Mouse (Mus musculus): ENCODE measurements at regions not wholly inside any gene's neighbourhood (a gene's known extent, or its start where the extent isn't known, plus 50 kb on each side); places are given as distances from the start of the nearest gene placed in this dataset.

DNA sequence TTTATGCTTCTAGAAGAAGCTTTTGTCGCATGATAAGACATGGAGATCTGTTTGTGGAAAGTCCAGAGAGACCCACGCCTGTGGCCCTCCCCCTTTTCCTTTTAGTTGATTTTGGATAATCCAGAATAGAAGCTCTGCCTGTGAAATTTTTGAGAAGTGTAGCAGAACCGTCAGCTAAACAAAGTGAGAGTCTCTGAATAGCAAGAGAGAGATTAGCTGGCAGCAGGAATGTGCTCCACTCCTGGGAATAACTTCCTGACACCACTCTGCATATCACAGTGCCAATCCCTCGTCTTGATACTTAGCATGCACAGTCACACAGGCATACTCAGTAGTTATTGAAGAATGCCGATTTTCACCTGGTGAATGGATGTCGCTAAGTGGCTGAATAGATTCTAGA is 99.2 kb upstream of the Magi3 start:
- no peak; the same call in 1 of the 2 replicates for ATAC-seq (ENCODE audit: extremely low read depth, insufficient number of reproducible peaks, low FRiP score, low TSS enrichment)
- Histone ChIP-seq H3K4me3 (peak overlapping the region; percentile 13; the same call in 1 of the 2 replicates), H3K9ac (no peak overlapping the region; the same call in 1 of the 2 replicates)

DNA sequence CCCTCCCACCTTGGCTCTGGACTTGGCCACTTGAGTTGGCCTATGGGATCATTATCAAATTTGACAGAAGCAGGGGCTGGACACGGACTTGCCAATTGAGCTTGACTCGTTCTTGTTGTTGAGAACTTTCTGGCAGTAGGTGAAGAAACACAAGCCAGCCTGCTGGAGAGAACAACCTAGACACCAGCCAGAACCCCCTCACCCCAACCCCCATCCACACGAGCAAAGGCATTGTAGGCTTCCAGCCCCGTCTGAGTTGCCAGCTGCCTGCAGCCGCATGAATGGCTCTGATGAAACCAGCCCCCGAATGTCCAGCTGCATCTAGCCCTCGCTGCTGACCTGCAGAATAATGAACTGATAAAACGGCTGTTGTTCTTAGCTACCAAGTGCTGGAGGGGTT is 98.7 kb upstream of the Magi3 start:
- Histone ChIP-seq H3K9ac (no peak overlapping the region; the same call in 1 of the 2 replicates), H3K4me1 (peaks cover 51% of the 10 kb centered on the region), H3K36me3 (no peaks in the 10 kb centered on the region), H3K4me2 (peak overlapping the region; percentile 54), H3K27me3 (replicated peaks) (no peaks in the 10 kb centered on the region), H3K4me3 (peak overlapping the region; percentile 13; the same call in 1 of the 2 replicates), H3K27ac (replicated peaks) (peak overlapping the region; percentile 83), H3K9me3 (no peaks in the 10 kb centered on the region)
- peak; percentile 60; the same call in 1 of the 2 replicates for ATAC-seq (ENCODE audit: extremely low read depth, insufficient number of reproducible peaks, low FRiP score, low TSS enrichment)
- 3% methylated on average over 8 of the region's 8 CpGs for WGBS

More for the DNA sequence above, 99.2 kb upstream of the Magi3 start:
- H3K36me3 ChIP-seq = no peaks in the 10 kb centered on the region
- no peaks in the 10 kb centered on the region for H3K27me3 ChIP-seq (replicated peaks)
- peak overlapping the region; percentile 83 for H3K27ac ChIP-seq (replicated peaks)
- no peaks in the 10 kb centered on the region for H3K9me3 ChIP-seq
- peaks cover 51% of the 10 kb centered on the region for H3K4me1 ChIP-seq
- 10% methylated on average over 6 of the region's 6 CpGs for WGBS
- H3K4me2 ChIP-seq = peak overlapping the region; percentile 54

DNA sequence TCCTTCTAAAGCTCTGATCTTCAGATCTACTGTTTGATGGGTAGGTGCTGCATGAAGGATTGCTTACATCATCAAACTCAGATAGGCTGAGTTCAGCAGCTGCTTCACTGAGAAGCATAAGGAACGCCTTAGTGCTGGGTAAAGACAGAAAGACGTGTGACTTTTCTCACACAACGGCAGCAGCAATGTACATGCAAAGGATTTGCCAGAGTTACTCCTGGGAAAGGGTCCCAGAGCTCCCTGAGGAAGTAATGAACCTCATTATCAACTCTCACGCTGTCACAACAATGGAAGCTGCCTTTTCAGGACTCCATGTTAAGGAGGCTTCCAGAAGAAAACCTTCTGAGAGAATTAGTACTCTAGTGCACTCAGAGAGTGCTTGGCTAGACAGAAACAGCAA is 97.4 kb upstream of the Magi3 start:
- Histone ChIP-seq H3K9me3 (no peaks in the 10 kb centered on the region), H3K27ac (replicated peaks) (0 out of 2 replicates have a peak overlapping the region, but pooled peaks have one; percentile 15), H3K36me3 (no peaks in the 10 kb centered on the region), H3K4me1 (peaks cover 44% of the 10 kb centered on the region), H3K9ac (no peak overlapping the region), H3K4me3 (no peak overlapping the region), H3K4me2 (no peak overlapping the region), H3K27me3 (replicated peaks) (no peaks in the 10 kb centered on the region)
- WGBS = 56% methylated on average over 4 of the region's 4 CpGs
- no peak for ATAC-seq (ENCODE audit: extremely low read depth, insufficient number of reproducible peaks, low FRiP score, low TSS enrichment)

DNA sequence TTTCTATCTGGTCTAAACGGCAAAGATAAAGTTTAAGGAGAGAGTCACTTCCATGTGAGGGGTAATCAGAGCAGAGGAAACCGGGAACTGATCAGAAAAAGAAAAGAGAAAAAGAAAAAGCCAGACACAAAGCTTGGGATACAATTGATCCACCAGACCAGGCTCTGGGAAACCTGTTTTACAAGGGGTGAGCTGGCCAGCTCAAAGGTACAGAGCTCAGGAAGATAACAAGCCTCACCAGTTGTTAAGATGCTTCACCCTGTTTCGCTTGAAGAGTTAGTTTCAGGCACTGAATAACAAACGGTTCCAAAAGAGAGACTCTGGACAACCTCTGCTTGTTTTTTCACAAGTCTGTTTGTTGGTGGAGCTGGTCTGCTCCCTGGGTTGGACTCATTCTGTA is 92.9 kb upstream of the Magi3 start:
- H3K36me3 ChIP-seq = no peaks in the 10 kb centered on the region
- no peak for ATAC-seq (ENCODE audit: extremely low read depth, insufficient number of reproducible peaks, low FRiP score, low TSS enrichment)

DNA sequence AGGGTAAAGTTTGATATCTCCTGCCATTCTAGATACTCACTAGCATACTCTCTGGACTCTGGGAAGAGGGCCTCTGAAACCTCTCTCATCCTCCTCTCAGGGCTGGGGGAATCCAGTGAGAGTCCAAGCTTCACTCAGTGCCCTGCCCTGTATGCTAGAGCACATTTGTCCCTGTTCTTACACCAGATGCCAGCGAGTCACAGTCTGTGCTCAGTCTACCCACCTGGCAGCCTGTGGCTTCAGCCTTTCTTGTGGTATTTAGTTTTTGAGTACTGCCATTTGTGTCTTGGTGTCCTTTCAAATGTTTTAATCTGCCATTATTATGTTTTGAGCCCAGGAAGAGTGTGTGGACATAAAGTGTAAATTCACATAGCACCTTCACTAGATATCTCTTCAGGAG is 86.8 kb upstream of the Magi3 start:
- Histone ChIP-seq H3K4me1 (peaks cover 23% of the 10 kb centered on the region), H3K9me3 (no peaks in the 10 kb centered on the region), H3K4me3 (no peak overlapping the region), H3K36me3 (no peaks in the 10 kb centered on the region), H3K4me2 (no peak overlapping the region), H3K27ac (replicated peaks) (no peak overlapping the region), H3K27me3 (replicated peaks) (no peaks in the 10 kb centered on the region), H3K9ac (no peak overlapping the region)
- ATAC-seq (ENCODE audit: extremely low read depth, insufficient number of reproducible peaks, low FRiP score, low TSS enrichment) = no peak
- WGBS = 68% methylated on average over 1 of the region's 1 CpGs

More for the DNA sequence above, 92.9 kb upstream of the Magi3 start:
- H3K27ac ChIP-seq (replicated peaks) = no peak overlapping the region
- 56% methylated on average over 4 of the region's 4 CpGs for WGBS
- H3K9ac ChIP-seq = no peak overlapping the region
- no peaks in the 10 kb centered on the region for H3K9me3 ChIP-seq
- H3K4me2 ChIP-seq = no peak overlapping the region
- no peak overlapping the region for H3K4me3 ChIP-seq
- no peaks in the 10 kb centered on the region for H3K27me3 ChIP-seq (replicated peaks)
- peaks cover 28% of the 10 kb centered on the region for H3K4me1 ChIP-seq

DNA sequence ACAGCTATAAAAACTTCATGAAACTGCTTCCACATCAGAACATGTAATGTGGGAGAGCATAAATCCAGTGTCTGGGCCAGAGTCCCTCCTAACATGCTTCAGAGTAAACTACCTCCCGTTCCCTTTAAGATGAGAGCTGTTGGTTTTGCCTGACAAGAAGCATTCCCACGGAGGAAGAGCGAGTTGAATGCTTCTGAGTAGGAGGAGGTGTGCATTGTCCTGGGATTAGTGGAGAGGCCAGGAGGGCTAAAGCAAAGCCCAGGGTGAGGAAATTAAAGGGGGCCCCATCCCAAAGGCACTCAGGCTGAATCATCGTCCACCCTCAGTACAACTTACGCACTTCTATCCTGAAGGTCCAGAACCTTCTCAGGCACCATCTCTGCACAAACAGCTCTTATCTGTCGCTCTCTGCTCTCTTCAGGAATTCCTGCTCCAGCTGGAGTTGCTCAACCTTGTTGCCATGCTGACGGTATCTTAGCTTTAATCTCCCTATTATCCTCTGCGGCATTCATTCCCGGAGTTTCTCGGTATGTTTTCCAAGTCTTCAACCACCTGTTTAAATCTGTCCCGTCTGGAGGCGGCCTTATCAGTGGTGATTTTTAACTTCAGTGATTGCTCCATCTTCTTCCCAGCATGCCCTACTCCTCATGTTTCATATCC is 85.9 kb upstream of the Magi3 start:
- Histone ChIP-seq H3K4me3 (no peak overlapping the region), H3K4me2 (peak overlapping the region; percentile 42), H3K27me3 (replicated peaks) (no peaks in the 10 kb centered on the region), H3K9ac (no peak overlapping the region), H3K9me3 (no peaks in the 10 kb centered on the region), H3K27ac (replicated peaks) (0 out of 2 replicates have a peak overlapping the region, but pooled peaks have one; percentile 8), H3K36me3 (no peaks in the 10 kb centered on the region), H3K4me1 (peaks cover 25% of the 10 kb centered on the region)
- ATAC-seq (ENCODE audit: extremely low read depth, insufficient number of reproducible peaks, low FRiP score, low TSS enrichment) = no peak
- WGBS = 13% methylated on average over 12 of the region's 12 CpGs

DNA sequence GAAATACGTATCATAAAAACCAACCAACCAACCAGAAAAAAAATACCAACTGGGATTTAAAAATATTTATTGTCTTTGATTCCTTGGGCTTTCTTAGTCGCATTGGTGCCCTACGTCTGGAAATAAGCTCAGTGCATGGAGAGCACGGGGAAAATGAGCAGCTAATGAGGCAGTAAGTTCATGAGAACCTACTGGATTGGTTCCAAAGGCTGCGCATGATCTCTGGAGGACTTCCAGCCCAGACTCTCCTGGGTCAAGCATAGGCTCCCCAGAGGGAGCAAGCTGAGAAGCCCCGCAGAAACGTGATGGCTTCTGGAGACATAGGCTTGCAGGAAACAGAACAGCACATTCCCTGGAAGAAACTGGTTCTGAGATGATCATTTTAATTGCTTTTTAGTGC is 83.4 kb upstream of the Magi3 start:
- 67% methylated on average over 7 of the region's 7 CpGs for WGBS
- H3K4me3 ChIP-seq = no peak overlapping the region

DNA sequence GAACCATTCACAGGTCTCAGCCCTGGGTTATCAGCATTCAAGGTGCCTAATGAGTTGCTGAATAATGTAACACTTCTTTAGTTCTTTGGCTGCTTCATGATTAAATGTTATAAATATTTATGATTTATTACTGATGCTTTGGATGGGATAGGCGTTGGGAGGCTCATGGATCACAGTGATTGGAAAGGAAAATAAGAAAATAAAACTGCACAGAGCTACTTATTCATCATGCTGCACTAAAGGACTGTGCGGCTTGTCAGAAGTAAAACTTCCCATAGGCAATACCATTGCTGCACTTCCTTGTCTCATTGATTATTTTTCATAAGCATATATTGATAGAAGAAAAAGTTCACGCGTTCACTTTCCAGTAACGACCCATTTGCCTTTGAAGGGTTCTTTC is 80.0 kb upstream of the Magi3 start:
- Histone ChIP-seq H3K9me3 (no peaks in the 10 kb centered on the region), H3K27me3 (replicated peaks) (no peaks in the 10 kb centered on the region), H3K9ac (no peak overlapping the region), H3K4me2 (no peak overlapping the region), H3K36me3 (no peaks in the 10 kb centered on the region), H3K4me1 (peaks cover 27% of the 10 kb centered on the region), H3K27ac (replicated peaks) (no peak overlapping the region), H3K4me3 (no peak overlapping the region)
- no peak for ATAC-seq (ENCODE audit: extremely low read depth, insufficient number of reproducible peaks, low FRiP score, low TSS enrichment)
- WGBS = 85% methylated on average over 5 of the region's 5 CpGs

More for the DNA sequence above, 83.4 kb upstream of the Magi3 start:
- Histone ChIP-seq H3K9me3 (no peaks in the 10 kb centered on the region), H3K4me2 (no peak overlapping the region), H3K27me3 (replicated peaks) (no peaks in the 10 kb centered on the region), H3K4me1 (peaks cover 26% of the 10 kb centered on the region), H3K36me3 (no peaks in the 10 kb centered on the region), H3K9ac (no peak overlapping the region), H3K27ac (replicated peaks) (no peak overlapping the region)
- no peak for ATAC-seq (ENCODE audit: extremely low read depth, insufficient number of reproducible peaks, low FRiP score, low TSS enrichment)

DNA sequence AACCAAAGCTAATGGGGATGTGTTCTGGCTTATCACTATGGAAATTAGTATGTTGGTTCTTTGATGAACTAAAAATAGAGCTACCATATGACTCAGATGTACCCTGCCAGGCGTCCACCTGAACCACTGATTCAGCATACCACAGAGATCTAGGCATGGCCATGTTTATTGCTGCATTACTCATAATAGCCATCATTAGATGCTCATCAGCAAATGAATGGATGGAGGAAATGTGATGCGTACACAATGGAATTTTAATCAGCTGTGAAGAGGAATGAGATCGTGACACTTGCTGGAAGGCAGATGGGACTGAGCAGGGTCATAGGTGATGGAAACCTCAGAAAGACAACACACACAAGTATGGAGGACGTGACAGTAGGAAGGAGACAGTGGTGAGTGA is 78.7 kb upstream of the Magi3 start:
- ATAC-seq (ENCODE audit: extremely low read depth, insufficient number of reproducible peaks, low FRiP score, low TSS enrichment) = no peak
- H3K9ac ChIP-seq = no peak overlapping the region
- no peaks in the 10 kb centered on the region for H3K36me3 ChIP-seq
- H3K27me3 ChIP-seq (replicated peaks) = no peaks in the 10 kb centered on the region
- H3K9me3 ChIP-seq = no peaks in the 10 kb centered on the region
- H3K4me1 ChIP-seq = peaks cover 34% of the 10 kb centered on the region
- H3K27ac ChIP-seq (replicated peaks) = no peak overlapping the region
- H3K4me2 ChIP-seq = no peak overlapping the region
- H3K4me3 ChIP-seq = no peak overlapping the region
- WGBS = 36% methylated on average over 4 of the region's 4 CpGs

DNA sequence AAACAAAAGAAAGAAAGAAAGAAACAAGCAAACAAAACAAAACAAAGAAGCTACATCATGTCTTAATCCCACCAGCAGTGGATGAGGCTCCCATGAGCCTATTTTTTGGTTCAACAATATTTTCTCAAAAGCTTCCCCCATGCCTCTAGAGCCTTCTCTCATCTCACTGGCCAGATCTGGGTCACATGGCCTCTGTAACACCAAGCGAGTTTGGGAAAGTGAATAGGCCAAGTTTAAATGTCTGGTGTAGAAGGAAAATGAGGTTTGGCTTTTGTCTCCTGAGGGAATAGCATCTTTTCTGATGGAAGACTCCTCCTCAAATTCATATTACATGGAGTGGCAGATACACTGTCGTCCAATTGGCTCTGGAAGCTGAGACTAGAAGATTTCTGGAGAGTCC is 78.2 kb upstream of the Magi3 start:
- 81% methylated on average over 2 of the region's 2 CpGs for WGBS
- H3K4me3 ChIP-seq = no peak overlapping the region
- peaks cover 32% of the 10 kb centered on the region for H3K4me1 ChIP-seq
- H3K27me3 ChIP-seq (replicated peaks) = no peaks in the 10 kb centered on the region
- no peak overlapping the region for H3K4me2 ChIP-seq
- no peak for ATAC-seq (ENCODE audit: extremely low read depth, insufficient number of reproducible peaks, low FRiP score, low TSS enrichment)
- no peaks in the 10 kb centered on the region for H3K36me3 ChIP-seq
- H3K9me3 ChIP-seq = no peaks in the 10 kb centered on the region
- H3K27ac ChIP-seq (replicated peaks) = no peak overlapping the region
- no peak overlapping the region for H3K9ac ChIP-seq

DNA sequence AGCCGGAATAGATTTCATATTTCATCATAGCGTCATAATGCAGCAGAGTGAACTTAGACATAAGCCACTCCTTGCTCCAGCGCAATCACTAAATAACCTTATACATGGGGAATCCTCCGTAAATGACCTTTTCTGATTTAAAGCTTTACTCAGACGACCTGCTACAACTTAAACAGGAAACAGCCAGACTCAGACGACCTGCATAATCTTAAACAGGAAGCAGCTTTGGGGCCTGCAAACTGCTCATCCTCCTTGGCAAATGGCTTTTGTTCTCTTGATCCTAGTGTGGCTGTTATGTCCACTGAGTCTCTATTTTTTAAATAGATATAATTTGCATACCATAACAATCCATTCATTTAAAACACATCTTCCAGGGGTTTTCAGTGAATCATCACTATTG is 76.9 kb upstream of the Magi3 start:
- Histone ChIP-seq H3K27me3 (replicated peaks) (no peaks in the 10 kb centered on the region), H3K4me3 (no peak overlapping the region), H3K9me3 (no peaks in the 10 kb centered on the region), H3K4me1 (peaks cover 32% of the 10 kb centered on the region), H3K4me2 (no peak overlapping the region), H3K27ac (replicated peaks) (no peak overlapping the region), H3K36me3 (no peaks in the 10 kb centered on the region), H3K9ac (no peak overlapping the region)
- no peak for ATAC-seq (ENCODE audit: extremely low read depth, insufficient number of reproducible peaks, low FRiP score, low TSS enrichment)
- 54% methylated on average over 6 of the region's 6 CpGs for WGBS

DNA sequence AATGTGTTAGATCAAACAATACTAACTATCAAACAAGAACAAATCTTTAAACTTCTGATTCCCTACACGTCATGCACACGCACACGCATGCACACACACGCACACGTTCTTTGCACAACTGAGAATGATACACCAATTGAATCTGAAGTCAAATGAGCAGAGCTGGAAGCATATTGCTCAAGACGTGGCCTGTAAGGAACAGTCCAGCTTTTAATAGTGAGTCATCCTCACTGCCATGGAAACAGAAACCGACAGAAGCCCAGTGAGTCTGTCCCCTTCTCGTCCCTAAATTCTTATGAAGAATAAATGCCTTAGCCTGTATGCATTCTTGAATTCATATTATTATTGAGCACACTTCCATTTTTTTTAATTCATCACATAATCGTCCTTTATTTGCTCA is 75.7 kb upstream of the Magi3 start:
- WGBS = 72% methylated on average over 9 of the region's 9 CpGs
- H3K4me2 ChIP-seq = no peak overlapping the region
- no peak overlapping the region for H3K27ac ChIP-seq (replicated peaks)
- H3K4me3 ChIP-seq = no peak overlapping the region
- ATAC-seq (ENCODE audit: extremely low read depth, insufficient number of reproducible peaks, low FRiP score, low TSS enrichment) = no peak
- no peaks in the 10 kb centered on the region for H3K27me3 ChIP-seq (replicated peaks)
- no peak overlapping the region for H3K9ac ChIP-seq
- H3K36me3 ChIP-seq = no peaks in the 10 kb centered on the region
- H3K9me3 ChIP-seq = no peaks in the 10 kb centered on the region
- peaks cover 28% of the 10 kb centered on the region for H3K4me1 ChIP-seq
